Mouse (Mus musculus) megakaryocyte progenitor cell, adult 5-6 weeks (primary cell): Measurements from ENCODE around the gene Hip1r. TPM values are rescaled to one million over a fixed set of nuclear protein-coding genes. Genes with fewer than 3 reads are reported as not detected.

Experiments used
- total RNA-seq, 2 experiments: library from RNA; stranded (forward) in 1 of 2; stranded (reverse) in 1 of 2; fragments of 157-497, 149-512 nt in 1 of 2; fragments of 200-1000 nt in 1 of 2; gene quantifications; 2 replicates each; pipeline versions ENCODE4 v1.2.3 to v1.2.4; 2015 to 2017

The Hip1r gene
- total RNA-seq, 2 experiments from 2014 or later, result 4.9 to 14.2 TPM

Other genes starting within 250 kb of the Hip1r start
- gene Rsrc2, start 224.2 kb upstream of the Hip1r start, total RNA-seq (2015), result 159 and 160 TPM in 2 replicates
- gene Rsrc2, start 224.2 kb upstream of the Hip1r start, total RNA-seq (2017), result 192 and 249 TPM in 2 replicates
- 49.3 and 53.1 TPM in 2 replicates for gene Kntc1, start 223.9 kb upstream of the Hip1r start, total RNA-seq (2015)
- gene Kntc1, start 223.9 kb upstream of the Hip1r start, total RNA-seq (2017), result 30.5 and 39.6 TPM in 2 replicates
- 2.7 and 11.6 TPM in 2 replicates for gene Hcar2, start 108.1 kb upstream of the Hip1r start, total RNA-seq (2015)
- 1.3 and 4.0 TPM in 2 replicates for gene Hcar2, start 108.1 kb upstream of the Hip1r start, total RNA-seq (2017)
- gene Hcar1, start 93.6 kb upstream of the Hip1r start, total RNA-seq (2015), result not detected in 2 replicates
- gene Hcar1, start 93.6 kb upstream of the Hip1r start, total RNA-seq (2017), result not detected in 2 replicates
- gene Denr, start 66.5 kb upstream of the Hip1r start, total RNA-seq (2015), result 113 and 123 TPM in 2 replicates
- gene Denr, start 66.5 kb upstream of the Hip1r start, total RNA-seq (2017), result 90.6 and 105 TPM in 2 replicates
- gene Gm43518, start 46.2 kb upstream of the Hip1r start, total RNA-seq (2015), result 1.8 TPM in 1 of 2 replicates, not detected in the other
- gene Gm43518, start 46.2 kb upstream of the Hip1r start, total RNA-seq (2017), result not detected in 2 replicates
- 0.32 and 1.1 TPM in 2 replicates for gene Ccdc62, start 42.9 kb upstream of the Hip1r start, total RNA-seq (2015)
- gene Ccdc62, start 42.9 kb upstream of the Hip1r start, total RNA-seq (2017), result 0.14 and 1.8 TPM in 2 replicates
- gene Vps37b, start 58.6 kb downstream of the Hip1r start, total RNA-seq (2015), result 11.4 and 14.8 TPM in 2 replicates
- gene Vps37b, start 58.6 kb downstream of the Hip1r start, total RNA-seq (2017), result 15.2 and 15.6 TPM in 2 replicates
- gene Abcb9, start 122.2 kb downstream of the Hip1r start, total RNA-seq (2015), result 0.35 and 0.54 TPM in 2 replicates
- gene Abcb9, start 122.2 kb downstream of the Hip1r start, total RNA-seq (2017), result 0.25 and 0.61 TPM in 2 replicates
- gene Ogfod2, start 138.7 kb downstream of the Hip1r start, total RNA-seq (2015), result 2.9 and 3.7 TPM in 2 replicates
- gene Ogfod2, start 138.7 kb downstream of the Hip1r start, total RNA-seq (2017), result 11.9 and 13.3 TPM in 2 replicates
- 70.6 and 80.7 TPM in 2 replicates for gene Arl6ip4, start 142.5 kb downstream of the Hip1r start, total RNA-seq (2015)
- 114 and 139 TPM in 2 replicates for gene Arl6ip4, start 142.5 kb downstream of the Hip1r start, total RNA-seq (2017)